Mouse (Mus musculus) naive thymus-derived CD4-positive, alpha-beta T cell, adult 2 months (primary cell): Measurements from ENCODE around the gene Fam168a.
"Not testable (repeated sequence)": the region's sequence is repeated elsewhere in the genome, so short reads cannot be mapped to it uniquely, and the experiment has no call there.

ENCODE experiments used
- DNase-seq: peaks from one replicate; pipeline ENCODE4 v3.0.0-alpha.2; 2011; ENCODE audit warnings: low read depth

Gene Fam168a

GRCm38 (mm10) chr7:100841608-100842007 is 135.2 kb downstream of the Fam168a start:
- DNase-seq = no peak

GRCm38 (mm10) chr7:100842175-100842574 is 135.7 kb downstream of the Fam168a start:
- no peak for DNase-seq

GRCm38 (mm10) chr7:100843866-100844265 is 137.4 kb downstream of the Fam168a start:
- no peak for DNase-seq

GRCm38 (mm10) chr7:100844385-100845025 is 138.1 kb downstream of the Fam168a start:
- DNase-seq = no peak

GRCm38 (mm10) chr7:100845026-100845400 is 138.6 kb downstream of the Fam168a start:
- no peak for DNase-seq

GRCm38 (mm10) chr7:100845412-100845811 is 139.0 kb downstream of the Fam168a start:
- DNase-seq = no peak

- DNase-seq = not testable (repeated sequence)
These were observed 139.6 kb downstream of the Fam168a start for GRCm38 (mm10) chr7:100846033-100846432.

- DNase-seq = no peak
These were observed 140.7 kb downstream of the Fam168a start for GRCm38 (mm10) chr7:100847131-100847530.

GRCm38 (mm10) chr7:100848744-100849143 is 142.3 kb downstream of the Fam168a start:
- peak; percentile 83 for DNase-seq

- DNase-seq = no peak
These were observed 143.1 kb downstream of the Fam168a start for GRCm38 (mm10) chr7:100849508-100849907.

- DNase-seq = no peak
These were observed 145.3 kb downstream of the Fam168a start for GRCm38 (mm10) chr7:100851481-100852356.

- DNase-seq = no peak
These were observed 147.0 kb downstream of the Fam168a start for GRCm38 (mm10) chr7:100853396-100853795.

GRCm38 (mm10) chr7:100854137-100854814 is 147.8 kb downstream of the Fam168a start:
- DNase-seq = no peak

GRCm38 (mm10) chr7:100854861-100855260 is 148.4 kb downstream of the Fam168a start:
- DNase-seq = no peak

GRCm38 (mm10) chr7:100855300-100855699 is 148.9 kb downstream of the Fam168a start:
- peak; percentile 39 for DNase-seq

GRCm38 (mm10) chr7:100855795-100856573 is 149.5 kb downstream of the Fam168a start:
- peak; percentile 86 for DNase-seq

- DNase-seq = no peak
These were observed 154.0 kb downstream of the Fam168a start for GRCm38 (mm10) chr7:100860450-100860849.

- no peak for DNase-seq
These were observed 154.8 kb downstream of the Fam168a start for GRCm38 (mm10) chr7:100861209-100861608.

GRCm38 (mm10) chr7:100862353-100862752 is 155.9 kb downstream of the Fam168a start:
- DNase-seq = no peak

GRCm38 (mm10) chr7:100862828-100863638 is 156.6 kb downstream of the Fam168a start, which contains the start of gene Relt:
Gene Relt (minus strand): TSS chr7:100863446.
- DNase-seq = peak; percentile 99

- peak; percentile 89 for DNase-seq
These were observed 160.2 kb downstream of the Fam168a start for GRCm38 (mm10) chr7:100866675-100867074.
